Comparison of ENCODE assay signal across 9 mouse cellular contexts in the genomic region with DNA sequence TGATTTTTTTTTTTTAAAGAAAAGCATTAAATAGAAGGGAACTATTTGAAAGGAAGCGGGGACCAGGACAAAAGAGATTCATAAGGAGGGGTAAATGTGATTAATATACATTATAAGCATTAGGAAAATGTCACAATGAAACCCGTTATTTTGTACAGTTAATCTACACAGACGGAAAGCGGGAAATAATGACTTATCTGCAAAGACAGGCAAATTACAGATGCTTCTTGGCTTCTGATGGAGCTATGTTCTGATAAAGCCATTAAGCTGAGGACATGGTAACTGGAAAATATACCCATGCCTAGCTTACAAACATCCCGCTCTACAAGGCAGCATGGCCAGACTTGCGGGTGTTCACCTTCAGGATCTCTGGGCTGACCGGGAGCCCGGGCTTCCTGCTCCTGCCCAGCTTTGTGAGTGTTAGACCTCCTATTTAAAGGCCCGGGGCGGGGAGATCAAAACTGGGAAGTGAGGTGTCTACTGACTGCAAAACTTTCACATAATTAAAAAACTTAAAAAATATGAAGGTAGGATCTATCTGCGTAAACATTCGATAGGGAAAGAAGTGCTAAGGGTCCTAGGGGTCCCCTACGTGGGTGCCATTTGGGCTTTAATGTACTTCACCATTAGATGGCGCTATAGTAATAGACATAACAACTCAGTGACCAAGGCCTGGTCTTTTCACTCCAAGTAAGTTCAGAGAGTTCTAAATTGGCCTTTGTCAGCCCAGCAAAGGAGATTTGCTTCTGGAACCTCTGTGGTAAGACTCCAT. TPM values are rescaled to one million over a fixed set of nuclear protein-coding genes. Genes with fewer than 3 reads are reported as not detected.
A peak's percentile ranks its signal among the peaks of the same experiment; 100 is the strongest.
DNase-seq lines count a peak whose midpoint lies in the region; ATAC-seq and TF ChIP-seq lines count a peak whose summit lies in the region.
"Had no signal": no experiment of that assay in that cellular context is flagged by ENCODE, and none has a peak within 500 bp of the region (broad histone marks: within the 10 kb centered on the region; RNA-seq: fewer than 3 reads in every experiment).

No protein-coding gene starts in this region.

- H3K9ac ChIP-seq in hindbrain, postnatal 0 days (replicated peaks; ENCODE audit: low read length), result no peak overlapping the region
- H3K9ac ChIP-seq in limb, embryonic 15.5 days, result no peak overlapping the region
- no peak overlapping the region for H3K9ac ChIP-seq in neural tube, embryonic 11.5 days (ENCODE audit: low read length)

- H3K4me1 ChIP-seq in erythroblast, embryonic 14.5 days (ENCODE audit: control insufficient read depth), result peaks cover 36% of the 10 kb centered on the region
- no peaks in the 10 kb centered on the region for H3K4me1 ChIP-seq in hindbrain, postnatal 0 days (ENCODE audit: insufficient read depth, low read length)
- H3K4me1 ChIP-seq in limb, embryonic 15.5 days, result peaks cover 4% of the 10 kb centered on the region
- no peaks in the 10 kb centered on the region for H3K4me1 ChIP-seq in neural tube, embryonic 11.5 days (ENCODE audit: control insufficient read depth, insufficient read depth, low read length)

- 47% methylated on average over 14 of the region's 14 CpGs for whole genome bisulfite sequencing in hindbrain, postnatal 0 days
- 49% methylated on average over 14 of the region's 14 CpGs for WGBS in limb, embryonic 15.5 days
- 51% methylated on average over 14 of the region's 14 CpGs for WGBS in neural tube, embryonic 11.5 days

- no peaks in the 10 kb centered on the region for H3K9me3 ChIP-seq in erythroblast, embryonic 14.5 days (ENCODE audit: control insufficient read depth, low read length)
- no peaks in the 10 kb centered on the region for H3K9me3 ChIP-seq in hindbrain, postnatal 0 days (ENCODE audit: low read length)
- no peaks in the 10 kb centered on the region for H3K9me3 ChIP-seq in limb, embryonic 15.5 days
- H3K9me3 ChIP-seq in neural tube, embryonic 11.5 days (ENCODE audit: control insufficient read depth, low read length), result no peaks in the 10 kb centered on the region

- TF ChIP-seq CTCF in hindbrain, postnatal 0 days (IDR thresholded peaks at IDR 0.05; ENCODE audit: low read depth), result peak; percentile 80

- no peaks in the 10 kb centered on the region for H3K36me3 ChIP-seq in erythroblast, embryonic 14.5 days (ENCODE audit: control insufficient read depth)
- H3K36me3 ChIP-seq in hindbrain, postnatal 0 days (ENCODE audit: insufficient read depth, low read length), result no peaks in the 10 kb centered on the region
- no peaks in the 10 kb centered on the region for H3K36me3 ChIP-seq in limb, embryonic 15.5 days
- H3K36me3 ChIP-seq in neural tube, embryonic 11.5 days (ENCODE audit: control insufficient read depth, insufficient read depth, low read length), result no peaks in the 10 kb centered on the region

- no peak overlapping the region for H3K27ac ChIP-seq in hindbrain, postnatal 0 days
- no peak overlapping the region for H3K27ac ChIP-seq in limb, embryonic 15.5 days
- H3K27ac ChIP-seq in neural tube, embryonic 11.5 days (ENCODE audit: low read depth, low read length), result no peak overlapping the region

- no peaks in the 10 kb centered on the region for H3K27me3 ChIP-seq in erythroblast, embryonic 14.5 days (ENCODE audit: control insufficient read depth)
- H3K27me3 ChIP-seq in hindbrain, postnatal 0 days (ENCODE audit: insufficient read depth, low read length), result no peaks in the 10 kb centered on the region
- no peaks in the 10 kb centered on the region for H3K27me3 ChIP-seq in limb, embryonic 15.5 days
- H3K27me3 ChIP-seq in neural tube, embryonic 11.5 days (ENCODE audit: control insufficient read depth, insufficient read depth, low read length), result no peaks in the 10 kb centered on the region

- peak; percentile 75; the same call in 1 of the 2 replicates for ATAC-seq in hindbrain, postnatal 0 days
- no peak for ATAC-seq in limb, embryonic 15.5 days (ENCODE audit: insufficient number of reproducible peaks, low FRiP score, low TSS enrichment, low read depth)
- ATAC-seq in neural tube, embryonic 11.5 days (ENCODE audit: insufficient read depth, low FRiP score, low TSS enrichment), result 0 out of 2 replicates have a peak, but pooled peaks have one; percentile 35

- H3K4me3 ChIP-seq in erythroblast, embryonic 14.5 days (replicated peaks), result peak overlapping the region; percentile 39
- H3K4me3 ChIP-seq in hindbrain, postnatal 0 days (ENCODE audit: low read length), result no peak overlapping the region
- H3K4me3 ChIP-seq in limb, embryonic 15.5 days, result no peak overlapping the region
- H3K4me3 ChIP-seq in neural tube, embryonic 11.5 days (ENCODE audit: low read depth, low read length), result no peak overlapping the region

- DNase-seq in adrenal gland, postnatal 14 days, result peak; percentile 24
- no peak for DNase-seq in adrenal gland, adult 18-20 months (ENCODE audit: low spot score in 2 of 2)
- peak; percentile 81 for DNase-seq in ZHBTc4 (ENCODE audit: low read depth, low spot score)
- DNase-seq in hindbrain, postnatal 0 days (ENCODE audit: low spot score), result peak; percentile 91
- peak; percentile 31 for DNase-seq in neural tube, embryonic 11.5 days (ENCODE audit: low spot score)
- DNase-seq in thymus, postnatal 36 days, result no peak

- no peak overlapping the region for H3K4me2 ChIP-seq in hindbrain, postnatal 0 days (ENCODE audit: low read depth, low read length)
- peak overlapping the region; percentile 12; the same call in 1 of the 2 replicates for H3K4me2 ChIP-seq in limb, embryonic 15.5 days
- H3K4me2 ChIP-seq in neural tube, embryonic 11.5 days (ENCODE audit: low read depth), result no peak overlapping the region

RNA-seq across cellular contexts. Expression of a gene that starts 55.5 kb away (rescaled TPM):
- 39.6 and 40.4 TPM in 2 replicates for total RNA-seq in adrenal gland, postnatal 14 days (2021)
- total RNA-seq in adrenal gland, adult 18-20 months (2021), result 10 to 100 TPM; 34.6 to 34.9 TPM
- 4.5 and 4.8 TPM in 2 replicates for polyA plus RNA-seq in erythroblast, embryonic 14.5 days (2012)
- total RNA-seq in hindbrain, postnatal 0 days (2014; rRNA removed), result 16.3 and 18.5 TPM in 2 replicates
- polyA plus RNA-seq in hindbrain, postnatal 0 days (2015; fragmentation: Nextera tagmentation; extraction: Ambion mirVana), result 9.6 and 9.9 TPM in 2 replicates
- polyA plus RNA-seq in limb, embryonic 15.5 days (2015; fragmentation: Nextera tagmentation; extraction: Ambion mirVana), result 17.8 and 20.6 TPM in 2 replicates
- polyA plus RNA-seq in neural tube, embryonic 11.5 days (2014; fragmentation: Nextera tagmentation; extraction: Ambion mirVana), result 35.8 and 39.5 TPM in 2 replicates

RNA-seq across cellular contexts. Expression of a gene that starts 55.8 kb away (rescaled TPM):
- total RNA-seq in adrenal gland, postnatal 14 days (2021), result not detected in 2 replicates
- total RNA-seq in adrenal gland, adult 18-20 months (2021), result not detected
- not detected in 2 replicates for polyA plus RNA-seq in erythroblast, embryonic 14.5 days (2012)
- total RNA-seq in hindbrain, postnatal 0 days (2014; rRNA removed), result 0.89 TPM in 1 of 2 replicates, not detected in the other
- polyA plus RNA-seq in hindbrain, postnatal 0 days (2015; fragmentation: Nextera tagmentation; extraction: Ambion mirVana), result 0.11 TPM in 1 of 2 replicates, not detected in the other
- polyA plus RNA-seq in limb, embryonic 15.5 days (2015; fragmentation: Nextera tagmentation; extraction: Ambion mirVana), result 0.19 TPM in 1 of 2 replicates, not detected in the other
- polyA plus RNA-seq in neural tube, embryonic 11.5 days (2014; fragmentation: Nextera tagmentation; extraction: Ambion mirVana), result 0.28 TPM in 1 of 2 replicates, not detected in the other
- polyA plus RNA-seq: large intestine, adult 2 months had no signal

Comparison
In these comparisons a context has a peak if more than half of its experiments do, and no peak if none do; other contexts are left out.
1. DNase-seq: peak in adrenal gland, postnatal 14 days (single experiment), ZHBTc4 (single experiment), hindbrain, postnatal 0 days (single experiment) and neural tube, embryonic 11.5 days (single experiment); none in adrenal gland, adult 18-20 months (0 of 2) and thymus, postnatal 36 days (0 of 2).